Mouse (Mus musculus) T-cell, adult 66 days (primary cell): Measurements from ENCODE around the gene Ddb1. TPM values are rescaled to one million over a fixed set of nuclear protein-coding genes. Genes with fewer than 3 reads are reported as not detected.

Source experiments
- total RNA-seq, 2 experiments: library from RNA; stranded (reverse); gene quantifications; 3 replicates in 1 of 2; 4 replicates in 1 of 2; pipeline ENCODE4 v1.2.4; 2023

The Ddb1 gene
- total RNA-seq, result 100 to 1,000 TPM; 193 to 213 TPM

DNA sequence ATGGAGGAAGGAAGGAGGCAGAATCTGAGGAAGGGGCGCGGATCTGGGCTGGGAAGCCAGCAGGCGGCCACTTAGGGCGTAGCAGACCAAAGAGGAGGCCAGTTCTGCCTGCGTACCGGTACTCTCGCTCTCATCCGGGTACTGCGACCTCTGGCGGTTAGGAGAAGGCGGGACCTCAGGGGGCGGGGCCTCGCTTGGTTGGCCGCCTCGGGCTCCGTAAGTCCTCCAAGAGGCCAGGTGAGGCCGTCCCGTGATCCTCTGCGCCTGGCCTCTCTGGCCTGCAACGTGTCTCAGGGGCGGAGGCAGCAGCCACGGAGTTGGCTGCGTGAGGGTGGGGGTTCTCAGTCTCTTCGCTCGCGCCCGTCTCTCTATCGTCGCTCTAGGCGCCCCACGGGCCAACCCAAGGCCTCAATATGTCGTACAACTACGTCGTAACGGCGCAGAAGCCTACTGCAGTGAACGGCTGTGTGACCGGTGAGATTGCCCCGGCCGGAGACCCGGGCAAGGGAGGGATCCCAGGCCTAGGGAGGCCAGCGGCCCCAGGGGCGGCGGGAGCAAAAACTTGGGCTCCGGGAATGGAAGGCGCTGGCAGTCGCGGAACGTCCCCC is at the start of gene Ddb1, which contains the start of gene Tkfc:
Gene Ddb1, plus strand, starts transcription at position 35 of the 608 bp plus-strand sequence.
Gene Tkfc, minus strand, starts transcription at position 362 of the 608 bp plus-strand sequence.

GRCm38 (mm10) chr19:10555624-10556510 is 49.3 kb upstream of the Ddb1 start, which contains the start of gene Tmem216:
Gene Tmem216, minus strand, starts transcription at chr19:10556238.

DNA sequence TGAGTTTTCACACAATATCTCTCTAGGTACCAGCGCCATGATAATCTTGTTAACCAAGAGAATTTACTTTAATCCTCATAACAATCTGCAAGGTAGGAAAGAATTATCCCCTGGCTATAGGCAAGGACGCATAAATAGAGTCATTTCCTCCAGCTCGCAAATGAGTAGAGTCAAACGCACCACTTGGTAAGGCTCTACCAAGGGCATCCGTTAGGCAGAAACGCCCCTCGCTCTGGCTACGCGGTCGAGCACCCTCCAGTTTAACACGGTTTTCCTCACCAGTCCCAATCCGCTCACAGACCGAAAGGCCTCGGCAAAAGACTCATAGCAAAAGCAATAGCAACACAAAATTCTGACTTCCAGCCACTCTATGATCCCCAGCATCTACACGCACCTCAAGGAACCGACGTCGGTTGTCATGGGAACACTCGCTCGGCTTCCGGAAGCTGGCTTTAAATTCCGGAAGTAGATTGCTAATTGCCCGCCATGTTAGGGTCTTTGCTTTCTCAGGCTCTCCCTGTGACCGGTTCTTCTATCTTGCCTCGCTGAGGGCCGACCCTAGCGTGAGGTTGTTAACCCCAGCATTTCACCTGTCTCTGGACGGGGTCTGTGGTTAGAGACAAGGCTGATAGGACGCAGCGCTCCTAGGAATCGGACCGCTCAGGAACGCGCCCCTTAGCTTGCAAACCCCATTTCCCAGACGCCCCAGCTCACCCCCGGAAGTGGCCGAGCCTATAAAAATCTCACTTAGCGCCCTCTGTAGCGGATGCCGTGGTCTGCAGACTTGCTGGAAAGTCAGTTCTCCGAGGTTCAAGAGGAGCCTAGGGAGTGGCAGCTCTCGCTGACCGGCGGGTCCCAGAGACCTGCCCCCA is 28.2 kb upstream of the Ddb1 start, which contains the start of the genes Cyb561a3 and Tmem138:
Gene Cyb561a3, plus strand, starts transcription at position 483 of the 872 bp plus-strand sequence.
Gene Tmem138, minus strand, starts transcription at position 673 of the 872 bp plus-strand sequence.

DNA sequence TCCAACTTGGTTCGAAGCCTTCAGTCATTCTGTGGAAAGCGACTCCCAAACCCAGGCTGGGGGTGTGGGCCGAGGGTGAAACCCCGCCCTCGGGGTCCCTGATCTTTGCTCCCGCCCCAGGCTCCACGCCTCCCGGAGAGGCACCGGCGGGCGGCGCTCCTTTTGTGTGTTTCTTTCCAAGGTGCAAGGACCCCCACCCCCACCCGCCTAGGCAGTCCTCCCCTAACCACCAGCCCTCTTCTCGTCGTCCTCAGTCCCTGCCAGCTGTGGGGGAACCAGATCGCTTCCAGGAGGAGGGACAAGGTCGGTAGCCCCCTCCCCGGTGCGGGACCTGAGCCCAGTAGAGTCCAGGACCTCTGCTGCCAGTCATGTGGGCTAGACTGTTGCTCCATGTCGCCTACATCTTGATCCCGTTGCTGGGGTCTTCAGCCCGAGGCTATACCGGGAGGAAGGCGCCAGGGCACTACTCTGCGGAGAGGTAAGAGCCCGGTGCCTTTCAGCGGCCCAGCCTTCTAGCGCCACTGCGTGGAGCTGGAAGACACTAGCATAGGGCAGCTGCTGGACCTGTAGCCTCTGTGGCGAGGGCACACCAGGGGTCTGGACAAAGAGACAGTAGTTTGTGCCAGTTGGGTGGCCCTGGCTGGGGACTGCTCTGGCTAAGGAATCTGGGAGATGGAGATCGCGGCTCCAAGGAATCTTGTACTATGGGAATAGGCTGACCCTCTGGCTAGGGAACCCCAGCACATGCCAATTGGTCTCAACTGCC is 29.2 kb downstream of the Ddb1 start, which contains the start of gene Vwce:
Gene Vwce, plus strand, starts transcription at position 108 of the 766 bp plus-strand sequence.

DNA sequence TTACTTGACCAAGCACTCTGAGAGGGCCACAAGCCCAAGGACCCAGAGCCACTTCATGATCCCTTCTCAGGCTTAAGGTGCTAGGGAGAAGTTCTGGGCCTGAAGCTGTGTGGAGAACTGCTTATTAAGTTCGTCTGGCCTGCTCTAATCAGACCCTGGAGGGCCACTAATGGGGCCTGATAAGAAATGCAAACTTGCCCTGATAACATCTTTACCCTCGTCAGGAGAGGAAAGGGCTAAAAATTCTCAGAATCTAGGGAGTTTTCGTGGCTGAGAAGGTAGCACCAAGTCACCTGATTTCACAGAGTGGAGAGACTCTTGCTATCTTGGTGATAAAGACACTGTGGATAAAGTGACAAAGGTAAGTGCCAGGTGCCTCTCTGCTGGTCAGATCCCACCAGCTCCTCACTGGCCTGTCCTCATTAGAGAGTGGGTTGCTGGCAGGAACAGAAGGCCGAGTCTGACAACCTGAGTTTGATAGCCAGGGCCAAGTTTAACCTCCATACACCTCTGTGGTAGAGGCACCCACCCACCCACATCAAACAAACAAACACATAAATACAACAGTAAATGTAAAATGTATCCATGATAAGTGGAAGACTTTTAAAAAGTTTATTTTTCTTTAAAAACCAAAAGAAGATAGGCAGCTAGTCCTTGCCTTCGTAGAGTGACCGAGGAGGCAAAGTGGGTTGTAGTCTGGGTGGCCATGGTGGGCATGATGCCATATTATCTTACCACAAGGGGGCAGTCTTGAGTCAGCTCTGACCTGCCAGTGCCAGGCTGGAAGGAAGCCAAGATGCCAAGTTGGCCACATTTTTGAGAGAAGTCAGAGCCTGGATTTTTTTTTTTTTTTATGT is 73.0 kb downstream of the Ddb1 start, which contains the start of gene Pga5:
Gene Pga5, minus strand, starts transcription at position 157 of the 857 bp plus-strand sequence.

Other genes with a start within 250 kb of the Ddb1 start
- gene Syt7, start 216.2 kb upstream of the Ddb1 start, total RNA-seq, result not detected
- not detected for gene Lrrc10b, start 147.9 kb upstream of the Ddb1 start, total RNA-seq
- 1 to 10 TPM; 3.4 to 5.6 TPM for gene Ppp1r32, start 122.4 kb upstream of the Ddb1 start, total RNA-seq
- 100 to 1,000 TPM; 126 to 129 TPM for gene Cpsf7, start 80.1 kb upstream of the Ddb1 start, total RNA-seq
- 10 to 100 TPM; 45.5 to 47.4 TPM for gene Sdhaf2, start 79.2 kb upstream of the Ddb1 start, total RNA-seq
- gene Tmem216, start 49.1 kb upstream of the Ddb1 start, total RNA-seq, result 1 to 10 TPM; 7.3 to 8.1 TPM
- gene Cyb561a3, start 28.2 kb upstream of the Ddb1 start, total RNA-seq, result 10 to 100 TPM; 20.7 to 25.6 TPM
- 1 to 10 TPM; 5.9 to 6.6 TPM for gene Tmem138, start 28.0 kb upstream of the Ddb1 start, total RNA-seq
- 1 to 10 TPM; 9.2 to 9.3 TPM for gene Tkfc, start 327 bp downstream of the Ddb1 start, total RNA-seq
- 1 to 10 TPM; 6.4 to 6.5 TPM for gene Vwce, start 28.9 kb downstream of the Ddb1 start, total RNA-seq
- not detected for gene Pga5, start 72.7 kb downstream of the Ddb1 start, total RNA-seq
- 10 to 100 TPM; 18.3 to 20.8 TPM for gene Vps37c, start 83.4 kb downstream of the Ddb1 start, total RNA-seq
- 100 to 1,000 TPM; 290 to 296 TPM for gene Cd5, start 133.7 kb downstream of the Ddb1 start, total RNA-seq
- 100 to 1,000 TPM; 253 to 276 TPM for gene Cd6, start 224.7 kb downstream of the Ddb1 start, total RNA-seq
- 1 to 10 TPM in 1 of 2 experiments, under 1 TPM in 1; 0.83 to 2.0 TPM for gene Slc15a3, start 234.4 kb downstream of the Ddb1 start, total RNA-seq